Mouse (Mus musculus): ENCODE measurements around the gene Akna.

DNA sequence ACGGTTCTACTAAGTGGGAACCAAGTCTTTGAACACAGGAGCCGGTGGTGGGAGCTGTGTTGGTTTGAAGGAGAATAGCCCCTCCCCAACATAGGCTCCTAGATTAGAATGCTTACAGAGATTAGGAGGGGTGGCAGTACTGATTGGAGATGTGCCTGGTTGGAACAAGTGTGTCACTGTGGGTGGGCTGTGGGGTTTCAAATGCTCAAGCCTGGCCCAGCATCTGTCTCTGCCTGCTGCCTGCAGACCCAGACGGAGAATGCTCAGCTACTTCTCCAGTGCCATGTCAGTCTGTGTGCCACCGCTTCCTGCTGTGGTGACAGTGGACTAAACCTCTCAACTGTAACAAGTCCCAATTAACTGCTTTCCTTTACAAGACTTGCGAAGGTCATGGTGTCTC is 47.4 kb upstream of the Akna start:
- TF ChIP-seq MYOG (IDR thresholded peaks at IDR 0.05; ENCODE audit: control insufficient read depth in 1 of 3, insufficient read depth in 1 of 3, insufficient read length in 2 of 3, low read depth in 2 of 3) (no peak), POLR2A (IDR thresholded peaks at IDR 0.05; ENCODE audit: insufficient read length, low read depth) (no peak), POLR2AphosphoS2 (IDR thresholded peaks at IDR 0.05; ENCODE audit: insufficient read length, low read depth) (no peak), CEBPB (IDR thresholded peaks at IDR 0.05; ENCODE audit: insufficient read depth, poor library complexity, severe bottlenecking) (no peak), TCF12 (IDR thresholded peaks at IDR 0.05; ENCODE audit: insufficient read depth, poor library complexity, severe bottlenecking) (no peak), MAX (IDR thresholded peaks at IDR 0.05; ENCODE audit: low read depth) (no peak), USF1 (IDR thresholded peaks at IDR 0.05; ENCODE audit: low read depth) (no peak), E2F4 (IDR thresholded peaks at IDR 0.05; ENCODE audit: insufficient read depth) (no peak), MYOD1 (IDR thresholded peaks at IDR 0.05; ENCODE audit: control insufficient read depth in 1 of 3, insufficient read length in 2 of 3, low read depth in 2 of 3) (no peak), REST (IDR thresholded peaks at IDR 0.05; ENCODE audit: insufficient read depth, insufficient read length) (no peak)
